ENCODE assay signal across 8 mouse cellular contexts in the genomic region with DNA sequence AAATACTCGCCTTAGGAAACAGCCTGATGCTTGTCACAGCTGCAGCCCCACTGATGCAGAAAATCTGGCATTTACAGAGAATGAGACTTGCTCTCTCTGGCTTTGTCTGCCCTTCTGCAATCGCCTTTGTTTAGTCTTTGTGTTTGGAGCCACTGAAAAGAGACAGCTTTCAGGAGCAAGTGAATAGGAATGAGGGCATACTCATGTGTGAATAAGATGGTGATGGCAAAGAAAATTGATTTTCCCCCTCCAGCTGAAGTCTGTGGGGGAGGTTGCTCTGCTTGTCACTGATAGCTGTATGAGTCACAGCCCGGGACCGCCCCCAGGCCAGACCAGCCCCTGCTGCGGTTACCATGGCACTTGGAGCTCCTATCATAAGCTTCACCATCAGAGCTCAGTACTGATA.
DNase-seq lines count a peak whose midpoint lies in the region; ATAC-seq lines count a peak whose summit lies in the region.

No protein-coding gene starts in this region.

- 7% methylated on average over 5 of the region's 5 CpGs for WGBS in kidney, embryonic 14.5 days
- WGBS in intestine, embryonic 15.5 days: 16% methylated on average over 5 of the region's 5 CpGs
- 20% methylated on average over 5 of the region's 5 CpGs for WGBS in lung, embryonic 16.5 days

- peak overlapping the region; percentile 55; the same call in 1 of the 2 replicates for H3K27ac ChIP-seq in kidney, embryonic 14.5 days (ENCODE audit: low read depth, low read length)
- no peak overlapping the region for H3K27ac ChIP-seq in intestine, embryonic 15.5 days
- H3K27ac ChIP-seq in lung, embryonic 16.5 days (ENCODE audit: low read length): no peak overlapping the region

- no peaks in the 10 kb centered on the region for H3K9me3 ChIP-seq in kidney, embryonic 14.5 days (ENCODE audit: control insufficient read depth, low read length)
- H3K9me3 ChIP-seq in intestine, embryonic 15.5 days: no peaks in the 10 kb centered on the region
- no peaks in the 10 kb centered on the region for H3K9me3 ChIP-seq in lung, embryonic 16.5 days (ENCODE audit: control insufficient read depth, low read length)

- no peak for DNase-seq in kidney, postnatal 14 days
- peak; percentile 81 to 88 for DNase-seq in cerebellum, postnatal 10 days
- peak; percentile 70 to 86 for DNase-seq in frontal cortex, postnatal 14 days (ENCODE audit: low spot score in 2 of 2)
- peak; percentile 90 for DNase-seq in right cerebral cortex, adult 18-20 months
- DNase-seq in spleen, postnatal 4 days (ENCODE audit: low spot score in 2 of 2): no peak

- H3K36me3 ChIP-seq in kidney, embryonic 14.5 days (ENCODE audit: control insufficient read depth, insufficient read depth, low read length): no peaks in the 10 kb centered on the region
- H3K36me3 ChIP-seq in intestine, embryonic 15.5 days: no peaks in the 10 kb centered on the region
- no peaks in the 10 kb centered on the region for H3K36me3 ChIP-seq in lung, embryonic 16.5 days (ENCODE audit: control insufficient read depth, insufficient read depth, low read length)

- peak; percentile 94 for ATAC-seq in kidney, embryonic 14.5 days (ENCODE audit: low FRiP score, low TSS enrichment)
- ATAC-seq in intestine, embryonic 15.5 days: peak; percentile 80
- ATAC-seq in lung, embryonic 16.5 days (ENCODE audit: low read depth): peak; percentile 89

- H3K4me3 ChIP-seq in kidney, embryonic 14.5 days (ENCODE audit: low read length): no peak overlapping the region
- H3K4me3 ChIP-seq in intestine, embryonic 15.5 days (replicated peaks): no peak overlapping the region
- H3K4me3 ChIP-seq in lung, embryonic 16.5 days (ENCODE audit: low read length): no peak overlapping the region

- peak overlapping the region; percentile 24; the same call in 1 of the 2 replicates for H3K4me2 ChIP-seq in kidney, embryonic 14.5 days (replicated peaks; ENCODE audit: low read depth, low read length)
- no peak overlapping the region for H3K4me2 ChIP-seq in intestine, embryonic 15.5 days (replicated peaks)
- no peak overlapping the region for H3K4me2 ChIP-seq in lung, embryonic 16.5 days (ENCODE audit: low read depth, low read length)

- peaks cover 16% of the 10 kb centered on the region for H3K4me1 ChIP-seq in kidney, embryonic 14.5 days (ENCODE audit: control insufficient read depth, insufficient read depth, low read length)
- H3K4me1 ChIP-seq in intestine, embryonic 15.5 days (replicated peaks): no peaks in the 10 kb centered on the region
- H3K4me1 ChIP-seq in lung, embryonic 16.5 days (replicated peaks; ENCODE audit: control insufficient read depth, insufficient read depth, low read length): peaks cover 2% of the 10 kb centered on the region; the same call in 1 of the 2 replicates

- H3K27me3 ChIP-seq in kidney, embryonic 14.5 days (ENCODE audit: control insufficient read depth, insufficient read depth, low read length): no peaks in the 10 kb centered on the region
- H3K27me3 ChIP-seq in intestine, embryonic 15.5 days (replicated peaks): no peaks in the 10 kb centered on the region
- H3K27me3 ChIP-seq in lung, embryonic 16.5 days (ENCODE audit: control insufficient read depth, insufficient read depth, low read depth, low read length): no peaks in the 10 kb centered on the region

- no peak overlapping the region for H3K9ac ChIP-seq in kidney, embryonic 14.5 days (ENCODE audit: low read depth, low read length)
- H3K9ac ChIP-seq in intestine, embryonic 15.5 days: no peak overlapping the region
- H3K9ac ChIP-seq in lung, embryonic 16.5 days (ENCODE audit: low read length): no peak overlapping the region

Comparison
In these comparisons a context has a peak if more than half of its experiments do, and no peak if none do; other contexts are left out.
1. DNase-seq: peak in cerebellum, postnatal 10 days (2 of 2), frontal cortex, postnatal 14 days (2 of 2) and right cerebral cortex, adult 18-20 months (single experiment); none in kidney, postnatal 14 days (single experiment) and spleen, postnatal 4 days (0 of 2).
2. Peak in every context shown above with its lines, with median percentiles within 50 percentile points of each other: ATAC-seq.